Mouse (Mus musculus) CH12.LX (cell line): ENCODE results near the gene Ypel2.
A peak's percentile ranks its signal among the peaks of the same experiment; 100 is the strongest.

ENCODE experiments used
- BHLHE40 ChIP-seq: IDR thresholded peaks from 2 replicates; pipeline ENCODE4 v1.6.1; 2011; ENCODE audit warnings: mild to moderate bottlenecking, low read depth, low read length, improper control_type of control experiment
- CTCF ChIP-seq, 2 experiments: IDR thresholded peaks in 1 of 2; conservative IDR thresholded peaks in 1 of 2; 2 replicates each; pipeline ENCODE4 v1.5.1; 2011 to 2012; ENCODE audit warnings: low read depth in 2 of 2, low read length in 2 of 2, improper control_type of control experiment in 1 of 2, inconsistent platforms in 1 of 2, mild to moderate bottlenecking in 1 of 2, moderate library complexity in 1 of 2
- ELF1 ChIP-seq: IDR thresholded peaks from 2 replicates; pipeline ENCODE4 v1.6.1; 2014; ENCODE audit warnings: low read depth, mild to moderate bottlenecking, inconsistent platforms, low read length, improper control_type of control experiment
- EP300 ChIP-seq: IDR thresholded peaks from 2 replicates; pipeline ENCODE4 v1.6.1; 2011; ENCODE audit warnings: low read length, improper control_type of control experiment
- MEF2A ChIP-seq: IDR thresholded peaks from 2 replicates; pipeline ENCODE4 v1.6.1; 2014; ENCODE audit warnings: low read depth, mild to moderate bottlenecking, inconsistent platforms, low read length, improper control_type of control experiment, borderline replicate concordance
- POLR2A ChIP-seq: IDR thresholded peaks from 2 replicates; pipeline ENCODE4 v1.6.1; 2011; ENCODE audit warnings: low read depth, mild to moderate bottlenecking, improper control_type of control experiment, low read length
- POLR2AphosphoS2 ChIP-seq: IDR thresholded peaks from 2 replicates; pipeline ENCODE4 v1.6.1; 2011; ENCODE audit warnings: low read depth, low read length, improper control_type of control experiment
- RCOR1 ChIP-seq: conservative IDR thresholded peaks from 2 replicates; pipeline ENCODE4 v1.6.1; 2012; ENCODE audit warnings: low read depth, mild to moderate bottlenecking, inconsistent platforms, low read length, improper control_type of control experiment
- SIN3A ChIP-seq: IDR thresholded peaks from 2 replicates; pipeline ENCODE4 v1.6.1; 2012; ENCODE audit warnings: low read length, improper control_type of control experiment, inconsistent platforms
- TCF12 ChIP-seq: IDR thresholded peaks from 2 replicates; pipeline ENCODE4 v1.6.1; 2014; ENCODE audit warnings: low read depth, mild to moderate bottlenecking, inconsistent platforms, low read length, improper control_type of control experiment
- ZC3H11A ChIP-seq: IDR thresholded peaks from 2 replicates; pipeline ENCODE4 v1.6.1; 2012; ENCODE audit warnings: low read depth, mild to moderate bottlenecking, inconsistent platforms, low read length, improper control_type of control experiment
- ZKSCAN1 ChIP-seq: IDR thresholded peaks from 2 replicates; pipeline ENCODE4 v1.6.1; 2012; ENCODE audit warnings: low read depth, inconsistent platforms, low read length, improper control_type of control experiment, borderline replicate concordance

DNA sequence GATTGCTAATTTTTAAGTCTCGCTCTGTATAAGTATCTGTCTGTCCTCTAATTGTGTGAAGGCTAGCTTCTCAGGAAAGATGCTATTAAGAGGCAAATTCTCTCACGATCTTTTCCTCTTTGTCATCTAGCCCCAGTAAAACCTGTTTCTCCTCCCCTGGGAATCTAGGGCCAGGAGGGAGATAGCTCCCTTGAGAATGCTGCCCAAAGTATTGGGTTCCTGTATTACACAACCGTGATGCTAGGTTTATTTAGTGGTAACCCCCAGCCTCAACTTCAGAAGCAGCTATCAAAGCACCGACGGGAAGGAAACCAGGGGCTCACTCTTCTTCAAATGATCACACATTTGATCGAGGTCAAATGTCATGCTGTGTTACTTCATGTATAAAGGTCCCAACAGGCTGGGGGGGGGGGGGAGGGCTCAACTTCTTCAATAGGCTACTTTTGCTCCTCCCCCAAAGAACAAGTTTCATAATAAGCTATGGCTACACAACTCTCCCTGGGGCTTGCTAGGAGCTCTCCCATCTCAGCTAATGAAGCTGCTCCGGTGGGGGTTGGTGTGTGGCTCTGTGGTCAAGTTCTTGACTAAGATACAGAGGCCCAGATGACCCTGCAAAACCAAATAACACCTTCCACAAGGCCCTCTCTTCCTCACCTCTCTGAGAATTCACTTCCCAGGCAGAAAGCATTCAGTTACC lies 22.3 kb downstream of the Ypel2 start:
- no peak for TF ChIP-seq MEF2A
- no peak for TF ChIP-seq POLR2A
- no peak for TF ChIP-seq CTCF (conservative IDR thresholded peaks at IDR 0.05 in 1 of 2, IDR thresholded peaks at IDR 0.05 in 1 of 2; ENCODE audit: low read depth in 2 of 2, low read length in 2 of 2)
- no peak for TF ChIP-seq ZKSCAN1
- no peak for TF ChIP-seq RCOR1
- 0 out of 2 replicates have a peak, but pooled peaks have one; percentile 1 for TF ChIP-seq SIN3A
- TF ChIP-seq BHLHE40: no peak
- TF ChIP-seq POLR2AphosphoS2: no peak
- no peak for TF ChIP-seq ELF1
- TF ChIP-seq EP300: no peak
- TF ChIP-seq TCF12: no peak
- TF ChIP-seq ZC3H11A: no peak
